Comparison of ENCODE assay signal across 7 mouse cellular contexts in the genomic region with DNA sequence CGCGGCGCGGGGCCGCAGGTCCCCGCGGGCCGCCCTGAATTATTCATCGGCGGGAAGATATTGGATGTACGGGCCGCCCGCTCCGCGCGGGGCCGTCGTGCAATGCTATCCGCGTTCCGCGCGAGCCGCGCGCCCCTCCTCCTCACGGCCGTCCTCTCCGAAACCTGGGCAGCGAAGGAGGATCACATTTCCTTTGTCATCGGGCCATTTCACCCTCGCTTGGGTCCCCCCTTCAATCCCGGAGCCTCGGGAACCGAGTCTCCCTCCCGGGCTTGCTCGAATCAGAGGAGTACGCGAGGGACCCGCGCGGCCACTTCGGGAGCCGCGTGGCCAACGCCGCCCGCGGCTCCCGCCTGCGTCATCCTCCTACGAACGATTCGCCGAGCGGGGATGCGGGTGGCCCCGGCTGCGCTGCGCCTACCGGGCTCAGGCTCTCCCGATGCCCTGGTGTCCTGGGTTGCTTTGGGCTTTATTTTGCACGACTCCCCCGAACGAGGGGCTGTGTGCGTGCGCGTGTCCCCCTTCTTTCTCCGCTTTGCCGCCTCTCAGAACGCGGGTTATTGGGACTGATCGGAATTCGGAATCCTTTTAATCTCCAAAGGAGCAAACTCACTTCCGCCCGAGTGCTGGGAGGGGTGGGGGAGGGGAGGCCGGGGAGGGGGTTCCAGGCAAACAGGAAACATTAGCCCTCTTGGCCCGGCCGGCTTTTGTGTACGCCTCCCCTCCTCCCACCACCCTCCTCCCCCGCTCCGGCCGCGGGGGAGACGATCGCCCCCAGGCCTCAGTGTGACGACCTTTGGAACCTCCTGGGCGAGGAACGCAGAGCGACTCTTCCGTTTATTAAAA. TPM values are rescaled to one million over a fixed set of nuclear protein-coding genes. Genes with fewer than 3 reads are reported as not detected.
DNase-seq lines count a peak whose midpoint lies in the region; ATAC-seq and TF ChIP-seq lines count a peak whose summit lies in the region.

A gene (minus strand): TSS at position 609 of the 846 bp plus-strand sequence.

- peak within 1 kb of the TSS; percentile 89 for H3K9ac ChIP-seq in limb, embryonic 12.5 days (replicated peaks)
- peak within 1 kb of the TSS; percentile 68 for H3K9ac ChIP-seq in neural tube, embryonic 15.5 days (replicated peaks)

- peak within 1 kb of the TSS; percentile 91 for H3K4me2 ChIP-seq in limb, embryonic 12.5 days
- H3K4me2 ChIP-seq in neural tube, embryonic 15.5 days: peak within 1 kb of the TSS; percentile 94

- peak within 1 kb of the TSS; percentile 24; the same call in 1 of the 2 replicates for H3K27ac ChIP-seq in embryonic fibroblast, embryonic 13.5 days (ENCODE audit: insufficient read depth, low read length)
- H3K27ac ChIP-seq in limb, embryonic 12.5 days: peak within 1 kb of the TSS; percentile 96
- H3K27ac ChIP-seq in neural tube, embryonic 15.5 days (replicated peaks): peak within 1 kb of the TSS; percentile 74

- WGBS in limb, embryonic 12.5 days: under 1% methylated on average over 79 of the region's 91 CpGs
- WGBS in neural tube, embryonic 15.5 days: under 1% methylated on average over 85 of the region's 91 CpGs

- no peaks in the 10 kb centered on the region for H3K36me3 ChIP-seq in limb, embryonic 12.5 days
- H3K36me3 ChIP-seq in neural tube, embryonic 15.5 days: no peaks in the 10 kb centered on the region

- TF ChIP-seq CTCF in embryonic fibroblast, embryonic 13.5 days (IDR thresholded peaks at IDR 0.05; ENCODE audit: borderline replicate concordance, insufficient read depth, low read length): no peak

- ATAC-seq in limb, embryonic 12.5 days (ENCODE audit: insufficient number of reproducible peaks, insufficient read depth, low FRiP score, low TSS enrichment, low read depth): peak; percentile 38
- ATAC-seq in neural tube, embryonic 15.5 days (ENCODE audit: low FRiP score): peak; percentile 80

- no peaks in the 10 kb centered on the region for H3K9me3 ChIP-seq in limb, embryonic 12.5 days
- no peaks in the 10 kb centered on the region for H3K9me3 ChIP-seq in neural tube, embryonic 15.5 days (replicated peaks)

- H3K27me3 ChIP-seq in limb, embryonic 12.5 days: no peaks in the 10 kb centered on the region; the same call in 1 of the 2 replicates
- H3K27me3 ChIP-seq in neural tube, embryonic 15.5 days (replicated peaks): peaks cover 43% of the 10 kb centered on the region

- peak; percentile 28; the same call in 1 of the 2 replicates for TF ChIP-seq POLR2A in embryonic fibroblast, embryonic 13.5 days (IDR thresholded peaks at IDR 0.05; ENCODE audit: low read depth, low read length)

- H3K4me3 ChIP-seq in embryonic fibroblast, embryonic 13.5 days (ENCODE audit: insufficient read depth, low read length): peak within 1 kb of the TSS; percentile 39
- H3K4me3 ChIP-seq in limb, embryonic 12.5 days (replicated peaks): peak within 1 kb of the TSS; percentile 72
- H3K4me3 ChIP-seq in neural tube, embryonic 15.5 days (replicated peaks): peak within 1 kb of the TSS; percentile 67

- DNase-seq in layer of hippocampus, postnatal 14 days (ENCODE audit: low spot score in 2 of 2): peak; percentile 14 to 26
- no peak for DNase-seq in layer of hippocampus, adult 9-11 months
- peak; percentile 91 for DNase-seq in ZHBTc4 (ENCODE audit: low read depth, low spot score)
- DNase-seq in Muller cell, postnatal 12 days (ENCODE audit: inconsistent ontology term): no peak

- no peaks in the 10 kb centered on the region for H3K4me1 ChIP-seq in embryonic fibroblast, embryonic 13.5 days (ENCODE audit: control insufficient read depth, insufficient read depth, low read length)
- peaks cover 40% of the 10 kb centered on the region for H3K4me1 ChIP-seq in limb, embryonic 12.5 days (replicated peaks)
- peaks cover 43% of the 10 kb centered on the region for H3K4me1 ChIP-seq in neural tube, embryonic 15.5 days

RNA-seq across cellular contexts. Expression of the gene that starts here (rescaled TPM):
- total RNA-seq in layer of hippocampus, postnatal 14 days (2021): under 1 TPM; 0.50 to 0.69 TPM
- polyA plus RNA-seq in embryonic fibroblast, embryonic 13.5 days (2011; ENCODE audit: insufficient read length, low read depth, missing spikeins): 1.1 and 1.2 TPM in 2 replicates
- polyA plus RNA-seq in limb, embryonic 12.5 days (2016; fragmentation: Nextera tagmentation; extraction: Ambion mirVana): 1.6 and 2.3 TPM in 2 replicates
- 0.35 and 0.54 TPM in 2 replicates for polyA plus RNA-seq in neural tube, embryonic 15.5 days (2015; fragmentation: Nextera tagmentation; extraction: Ambion mirVana)

Comparison
In these comparisons a context has a peak if more than half of its experiments do, and no peak if none do; other contexts are left out.
1. Peak in DNase-seq in layer of hippocampus, postnatal 14 days; RNA of the gene not detected or under 1 TPM.
2. Peak in ATAC-seq, H3K4me3 ChIP-seq, H3K27ac ChIP-seq, H3K9ac ChIP-seq and H3K4me2 ChIP-seq in neural tube, embryonic 15.5 days; RNA of the gene not detected or under 1 TPM.
3. H3K27ac ChIP-seq: peak in every context shown above with its lines; median percentile 96 in limb, embryonic 12.5 days; 74 in neural tube, embryonic 15.5 days; 24 in embryonic fibroblast, embryonic 13.5 days.